Mouse (Mus musculus): ENCODE measurements around the gene Usp45.

GRCm38 (mm10) chr4:21848287-21848630, 81.3 kb downstream of the Usp45 start:
- TF ChIP-seq CTCF (IDR thresholded peaks at IDR 0.05; ENCODE audit: low read depth, low read length) = no peak
- no peak for TF ChIP-seq GATA1 (IDR thresholded peaks at IDR 0.05; ENCODE audit: borderline replicate concordance, low read length)
- TF ChIP-seq TAL1 (conservative IDR thresholded peaks at IDR 0.05; ENCODE audit: low read depth, low read length) = no peak
- no peak for TF ChIP-seq GATA2 (IDR thresholded peaks at IDR 0.05; ENCODE audit: borderline replicate concordance, low read depth, low read length)
- no peak for TF ChIP-seq POLR2AphosphoS5 (IDR thresholded peaks at IDR 0.05; ENCODE audit: insufficient replicate concordance, low read depth, low read length)
